Mouse (Mus musculus) stomach, adult 2 months (tissue): ENCODE results near the gene Cldn19. TPM values are rescaled to one million over a fixed set of nuclear protein-coding genes. Genes with fewer than 3 reads are reported as not detected.

ENCODE experiments used
- polyA plus RNA-seq: library from polyadenylated mRNA; depleted of rRNA; stranded (reverse); fragments of >200 nt; gene quantifications from 2 replicates; pipeline ENCODE4 v1.2.3, GENCODE M21; 2012; rRNA removed

Gene Cldn19
- 0.17 TPM in 1 of 2 replicates, not detected in the other for polyA plus RNA-seq

GRCm38 (mm10) chr4:119255351-119255750 is at the start of gene Cldn19:
Cldn19 (plus strand) TSS chr4:119255414.

GRCm38 (mm10) chr4:119218169-119218568 is 37.0 kb upstream of the Cldn19 start, which contains the start of gene Tmem269:
Tmem269 (minus strand) TSS chr4:119218217.

GRCm38 (mm10) chr4:119232410-119233255 is 22.6 kb upstream of the Cldn19 start, which contains the start of the genes AU022252 and P3h1:
AU022252 (minus strand) TSS chr4:119232712.
P3h1 (plus strand) TSS chr4:119232915.

GRCm38 (mm10) chr4:119294415-119295133 is 39.4 kb downstream of the Cldn19 start, which contains the start of gene Ybx1:
Ybx1 (minus strand) TSS chr4:119294604.

Other genes with a start within 250 kb of the Cldn19 start
- 56.8 and 58.2 TPM in 2 replicates for gene Slc2a1, start 146.7 kb upstream of the Cldn19 start, polyA plus RNA-seq
- 5.5 and 7.3 TPM in 2 replicates for gene Zfp691, start 81.2 kb upstream of the Cldn19 start, polyA plus RNA-seq
- gene Ermap, start 65.4 kb upstream of the Cldn19 start, polyA plus RNA-seq = not detected in 2 replicates
- 21.2 and 21.6 TPM in 2 replicates for gene Svbp, start 60.1 kb upstream of the Cldn19 start, polyA plus RNA-seq
- 0.10 TPM in 1 of 2 replicates, not detected in the other for gene Tmem269, start 37.2 kb upstream of the Cldn19 start, polyA plus RNA-seq
- gene AU022252, start 22.7 kb upstream of the Cldn19 start, polyA plus RNA-seq = 1.0 and 1.5 TPM in 2 replicates
- 7.1 and 9.0 TPM in 2 replicates for gene P3h1, start 22.5 kb upstream of the Cldn19 start, polyA plus RNA-seq
- gene Ybx1, start 39.2 kb downstream of the Cldn19 start, polyA plus RNA-seq = 72.0 and 89.9 TPM in 2 replicates
- gene Ppih, start 65.1 kb downstream of the Cldn19 start, polyA plus RNA-seq = 0.95 and 1.0 TPM in 2 replicates
- 0.16 TPM in 1 of 2 replicates, not detected in the other for gene Ccdc30, start 160.1 kb downstream of the Cldn19 start, polyA plus RNA-seq
- 8.4 and 14.3 TPM in 2 replicates for gene Ppcs, start 167.0 kb downstream of the Cldn19 start, polyA plus RNA-seq
- 0.52 and 0.53 TPM in 2 replicates for gene Zmynd12, start 167.4 kb downstream of the Cldn19 start, polyA plus RNA-seq
- gene Rimkla, start 237.2 kb downstream of the Cldn19 start, polyA plus RNA-seq = 0.12 and 0.29 TPM in 2 replicates